Mouse (Mus musculus) ES-CJ7 (cell line): ENCODE measurements around the gene E130114P18Rik.

Experiments used
- DNase-seq: peaks from one replicate; pipeline ENCODE4 v3.0.0; 2011; ENCODE audit warnings: low read depth, low spot score

The E130114P18Rik gene

GRCm38 (mm10) chr4:97751483-97752251 lies 26.2 kb downstream of the E130114P18Rik start:
- peak; percentile 42 for DNase-seq

GRCm38 (mm10) chr4:97751030-97751482 lies 26.8 kb downstream of the E130114P18Rik start:
- DNase-seq: peak; percentile 92

- no peak for DNase-seq
Measured at GRCm38 (mm10) chr4:97750401-97750800, 27.5 kb downstream of the E130114P18Rik start.

GRCm38 (mm10) chr4:97746106-97746900 lies 31.6 kb downstream of the E130114P18Rik start:
- peak; percentile 2 for DNase-seq

GRCm38 (mm10) chr4:97745296-97746105 lies 32.4 kb downstream of the E130114P18Rik start:
- peak; percentile 70 for DNase-seq

GRCm38 (mm10) chr4:97743932-97744331 lies 33.9 kb downstream of the E130114P18Rik start:
- DNase-seq: no peak

- DNase-seq: no peak
Measured at GRCm38 (mm10) chr4:97733392-97733791, 44.5 kb downstream of the E130114P18Rik start.

- DNase-seq: no peak
Measured at GRCm38 (mm10) chr4:97730416-97730815, 47.5 kb downstream of the E130114P18Rik start.

- DNase-seq: no peak
Measured at GRCm38 (mm10) chr4:97729999-97730398, 47.9 kb downstream of the E130114P18Rik start.

GRCm38 (mm10) chr4:97728520-97728919 lies 49.4 kb downstream of the E130114P18Rik start:
- DNase-seq: no peak

- DNase-seq: no peak
Measured at GRCm38 (mm10) chr4:97723374-97723773, 54.5 kb downstream of the E130114P18Rik start.

- no peak for DNase-seq
Measured at GRCm38 (mm10) chr4:97722666-97723065, 55.2 kb downstream of the E130114P18Rik start.

- DNase-seq: no peak
Measured at GRCm38 (mm10) chr4:97714616-97715015, 63.3 kb downstream of the E130114P18Rik start.

- DNase-seq: no peak
Measured at GRCm38 (mm10) chr4:97714101-97714615, 63.7 kb downstream of the E130114P18Rik start.

- no peak for DNase-seq
Measured at GRCm38 (mm10) chr4:97712547-97712946, 65.3 kb downstream of the E130114P18Rik start.

GRCm38 (mm10) chr4:97710048-97710765 lies 67.7 kb downstream of the E130114P18Rik start:
- no peak for DNase-seq

- DNase-seq: no peak
Measured at GRCm38 (mm10) chr4:97707373-97708152, 70.3 kb downstream of the E130114P18Rik start.

GRCm38 (mm10) chr4:97696684-97697615 lies 80.9 kb downstream of the E130114P18Rik start:
- no peak for DNase-seq
